Mouse (Mus musculus): ENCODE measurements around the gene Errfi1.

DNA sequence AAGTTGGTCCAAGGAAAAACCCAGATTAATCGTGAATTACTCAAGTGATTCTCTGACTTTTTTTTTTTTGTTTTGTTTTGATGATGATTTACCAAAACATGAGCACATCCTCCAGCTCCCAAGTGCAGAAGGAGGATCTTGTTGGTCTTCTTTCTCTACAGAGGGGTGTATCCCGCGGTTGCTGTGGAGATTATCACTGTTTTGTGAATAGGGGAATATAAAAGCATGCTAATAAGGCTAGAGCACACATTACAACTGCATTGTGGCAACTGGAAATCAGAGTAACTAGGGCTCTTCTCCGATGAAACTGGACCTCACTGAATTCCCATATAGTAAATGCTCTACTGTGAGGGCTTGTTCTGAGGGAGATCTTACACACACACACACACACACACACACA is 1.2 kb upstream of the Errfi1 start:
- TF ChIP-seq CTCF (conservative IDR thresholded peaks at IDR 0.05; ENCODE audit: insufficient read depth, insufficient read length, low read depth, low read length) (no peak), POLR2A (IDR thresholded peaks at IDR 0.05; ENCODE audit: low read depth, low read length) (no peak)

Measured in kidney, adult 2 months (tissue).